Mouse (Mus musculus) forebrain, embryonic 16.5 days (tissue): ENCODE measurements around the gene Ccin. TPM values are rescaled to one million over a fixed set of nuclear protein-coding genes. Genes with fewer than 3 reads are reported as not detected.

Experiments used
- ATAC-seq: fragments of 200-750 bp; cut with Nextera tagmentation; 2 replicates; pipeline ENCODE4 v1.8.0; 2017; ENCODE audit warnings: mild to moderate bottlenecking, moderate library complexity
- H3K27ac ChIP-seq: fragments of 300-500 bp; sonication (generic); 2 replicates; pipeline ENCODE4 v1.5.1; 2014; ENCODE audit warnings: low read length, control low read depth
- H3K27me3 ChIP-seq: fragments of 300-500 bp; sonication (generic); replicated peaks from 2 replicates; pipeline ENCODE4 v1.6.1; 2014; ENCODE audit warnings: low read length; ENCODE audit not compliant: control insufficient read depth, insufficient read depth
- H3K36me3 ChIP-seq: fragments of 300-500 bp; sonication (generic); 2 replicates; pipeline ENCODE4 v1.6.1; 2014; ENCODE audit not compliant: control insufficient read depth, insufficient read depth
- H3K4me1 ChIP-seq: fragments of 300-500 bp; sonication (generic); replicated peaks from 2 replicates; pipeline ENCODE4 v1.6.1; 2014; ENCODE audit warnings: low read length; ENCODE audit not compliant: control insufficient read depth, insufficient read depth
- H3K4me2 ChIP-seq: fragments of 300-500 bp; sonication (generic); 2 replicates; pipeline ENCODE4 v1.6.1; 2014; ENCODE audit warnings: mild to moderate bottlenecking, low read length, control low read depth
- H3K4me3 ChIP-seq: fragments of 300-500 bp; sonication (generic); replicated peaks from 2 replicates; pipeline ENCODE4 v1.5.1; 2014; ENCODE audit warnings: mild to moderate bottlenecking, low read length, control low read depth
- H3K9ac ChIP-seq: fragments of 300-500 bp; sonication (generic); replicated peaks from 2 replicates; pipeline ENCODE4 v1.6.1; 2014; ENCODE audit warnings: low read depth, low read length, control low read depth
- H3K9me3 ChIP-seq: fragments of 300-500 bp; sonication (generic); 2 replicates; pipeline ENCODE4 v1.6.1; 2016; ENCODE audit warnings: low read length; ENCODE audit not compliant: control insufficient read depth
- WGBS: fragments of 180-500 bp; shearing (Covaris S2); extraction: QIAGEN DNeasy Blood & Tissue Kit; methylation state at CpG from one replicate; pipeline ENCODE4 v1.1.7; 2014; 5-methylcytosine and 5-hydroxymethylcytosine counted together
- polyA plus RNA-seq: library from polyadenylated mRNA; unstranded; fragments of >200 nt; fragmentation: Nextera tagmentation; extraction: Ambion mirVana; gene quantifications from 2 replicates; pipeline ENCODE4 v1.2.1, GENCODE M21; 2015

Ccin gene
- polyA plus RNA-seq, 1 experiment from 2014 or later = not detected

GRCm38 (mm10) chr4:43960207-43960606 lies 23.1 kb upstream of the Ccin start:
- no peak for ATAC-seq
- Histone ChIP-seq H3K27me3 (no peaks in the 10 kb centered on the region), H3K4me3 (no peak overlapping the region), H3K4me2 (no peak overlapping the region), H3K36me3 (no peaks in the 10 kb centered on the region), H3K27ac (no peak overlapping the region), H3K9ac (no peak overlapping the region), H3K9me3 (no peaks in the 10 kb centered on the region), H3K4me1 (peaks cover 11% of the 10 kb centered on the region)
- WGBS = 84% methylated on average over 6 of the region's 6 CpGs

DNA sequence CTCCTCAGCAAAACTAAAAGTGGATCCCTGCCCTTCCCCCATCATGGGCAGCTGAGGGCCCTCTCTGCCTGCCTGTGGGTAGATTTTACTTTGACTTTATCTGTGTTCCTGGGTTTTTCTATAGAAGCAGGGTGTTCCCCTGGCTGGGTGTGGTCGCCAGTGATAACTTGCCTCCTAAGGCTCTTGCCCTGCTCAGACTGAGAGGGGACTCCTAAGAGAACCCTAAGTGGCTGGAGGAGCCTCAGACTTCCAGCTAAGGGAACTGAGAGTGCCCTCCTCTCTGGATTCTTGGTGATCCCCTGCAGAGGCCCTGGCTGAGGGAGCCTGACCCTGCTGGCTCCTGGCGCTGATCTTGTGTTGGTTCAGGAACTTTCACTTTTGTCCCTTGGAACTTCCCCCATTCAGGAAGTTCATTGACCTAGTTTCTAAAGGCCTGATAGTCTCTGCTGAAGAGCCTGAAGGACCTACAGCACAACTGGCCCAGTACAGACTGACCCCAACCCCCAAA lies 18.9 kb upstream of the Ccin start:
- Histone ChIP-seq H3K27ac (no peak overlapping the region), H3K4me2 (no peak overlapping the region), H3K27me3 (no peaks in the 10 kb centered on the region), H3K4me1 (peaks cover 7% of the 10 kb centered on the region), H3K36me3 (no peaks in the 10 kb centered on the region), H3K9me3 (no peaks in the 10 kb centered on the region), H3K9ac (no peak overlapping the region), H3K4me3 (no peak overlapping the region)
- ATAC-seq = no peak
- 40% methylated on average over 2 of the region's 2 CpGs for WGBS

- 67% methylated on average over 4 of the region's 4 CpGs for WGBS
- Histone ChIP-seq H3K27me3 (no peaks in the 10 kb centered on the region), H3K36me3 (no peaks in the 10 kb centered on the region), H3K9ac (no peak overlapping the region), H3K9me3 (no peaks in the 10 kb centered on the region), H3K4me3 (no peak overlapping the region), H3K27ac (no peak overlapping the region), H3K4me2 (no peak overlapping the region), H3K4me1 (peaks cover 9% of the 10 kb centered on the region)
- ATAC-seq = no peak
These were observed 18.2 kb upstream of the Ccin start for GRCm38 (mm10) chr4:43964951-43965684.

DNA sequence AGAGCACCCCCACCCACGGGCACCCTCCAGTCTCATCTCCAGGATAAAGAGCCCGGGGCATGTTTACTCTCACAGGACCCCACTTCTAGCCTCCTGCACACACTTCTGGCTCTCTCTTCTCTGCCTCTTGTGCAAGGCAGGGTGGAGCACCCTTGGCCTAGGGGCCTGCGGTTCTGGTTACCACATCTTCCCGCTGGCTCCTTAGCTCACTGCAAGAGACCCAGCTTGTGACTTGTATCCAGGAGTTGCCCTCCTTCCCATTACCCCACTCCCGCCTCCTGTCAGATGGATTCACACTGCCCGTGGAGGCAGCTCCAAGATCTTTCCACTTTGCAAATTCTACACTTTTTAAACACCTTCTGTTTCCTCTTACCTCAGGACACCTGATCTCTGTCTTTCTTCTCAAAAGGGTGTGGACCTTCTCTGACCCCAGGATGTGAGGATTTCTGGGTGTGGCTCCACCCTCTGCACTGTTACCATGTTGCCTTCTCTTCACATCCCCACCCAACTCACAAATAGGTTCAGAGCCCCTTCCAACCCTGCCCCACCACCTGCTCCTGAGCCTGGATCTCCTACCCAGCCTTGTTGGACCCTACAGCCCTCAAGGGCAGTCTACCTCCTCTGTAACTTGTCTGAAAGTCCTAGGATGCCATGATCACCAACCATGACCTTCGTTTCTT lies 17.3 kb upstream of the Ccin start:
- no peak overlapping the region for H3K4me2 ChIP-seq
- H3K4me3 ChIP-seq = no peak overlapping the region
- H3K4me1 ChIP-seq = peaks cover 9% of the 10 kb centered on the region
- H3K9ac ChIP-seq = no peak overlapping the region
- no peaks in the 10 kb centered on the region for H3K27me3 ChIP-seq
- H3K36me3 ChIP-seq = no peaks in the 10 kb centered on the region
- 80% methylated on average over 7 of the region's 7 CpGs for WGBS
- no peak for ATAC-seq
- no peak overlapping the region for H3K27ac ChIP-seq
- no peaks in the 10 kb centered on the region for H3K9me3 ChIP-seq

GRCm38 (mm10) chr4:43968650-43969049 lies 14.6 kb upstream of the Ccin start:
- no peak for ATAC-seq
- Histone ChIP-seq H3K4me3 (no peak overlapping the region), H3K9ac (no peak overlapping the region), H3K36me3 (no peaks in the 10 kb centered on the region), H3K4me1 (peaks cover 13% of the 10 kb centered on the region), H3K4me2 (no peak overlapping the region), H3K9me3 (no peaks in the 10 kb centered on the region), H3K27ac (no peak overlapping the region), H3K27me3 (no peaks in the 10 kb centered on the region)
- 55% methylated on average over 13 of the region's 13 CpGs for WGBS

DNA sequence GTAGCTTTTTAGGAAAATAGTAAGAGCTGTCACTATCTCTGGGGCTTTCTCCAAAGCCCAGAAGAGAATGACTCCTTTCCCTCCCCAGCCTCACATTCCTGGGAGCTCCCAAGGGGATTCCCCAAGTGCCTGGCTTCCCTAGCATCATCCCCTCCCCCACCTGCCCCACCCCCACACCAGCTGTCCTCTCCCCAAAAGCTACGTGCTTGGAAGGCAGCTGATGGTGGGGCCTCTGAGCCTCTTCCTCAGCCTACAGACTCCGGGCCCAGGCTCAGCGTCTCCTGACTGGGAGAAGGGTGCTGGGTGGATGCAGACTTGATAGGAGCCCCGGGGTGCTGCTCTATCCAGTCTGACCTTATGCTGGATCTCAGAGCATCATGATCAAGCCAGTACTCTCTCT lies 13.9 kb upstream of the Ccin start:
- WGBS = 11% methylated on average over 4 of the region's 4 CpGs
- Histone ChIP-seq H3K4me3 (no peak overlapping the region), H3K9ac (no peak overlapping the region; the same call in 1 of the 2 replicates), H3K4me2 (no peak overlapping the region), H3K36me3 (no peaks in the 10 kb centered on the region), H3K9me3 (no peaks in the 10 kb centered on the region), H3K27me3 (no peaks in the 10 kb centered on the region), H3K27ac (no peak overlapping the region), H3K4me1 (peaks cover 13% of the 10 kb centered on the region)
- peak; percentile 57; the same call in 1 of the 2 replicates for ATAC-seq

- H3K9ac ChIP-seq = no peak overlapping the region
- H3K4me2 ChIP-seq = no peak overlapping the region
- no peak for ATAC-seq
- no peaks in the 10 kb centered on the region for H3K27me3 ChIP-seq
- no peaks in the 10 kb centered on the region for H3K36me3 ChIP-seq
- no peak overlapping the region for H3K27ac ChIP-seq
- H3K4me3 ChIP-seq = no peak overlapping the region
- peaks cover 13% of the 10 kb centered on the region for H3K4me1 ChIP-seq
- H3K9me3 ChIP-seq = no peaks in the 10 kb centered on the region
- WGBS = 83% methylated on average over 20 of the region's 20 CpGs
These were observed 12.6 kb upstream of the Ccin start for GRCm38 (mm10) chr4:43970393-43971330.

- WGBS = 73% methylated on average over 9 of the region's 9 CpGs
- H3K4me1 ChIP-seq = peaks cover 13% of the 10 kb centered on the region
- no peak for ATAC-seq
- no peak overlapping the region for H3K4me2 ChIP-seq
- H3K9me3 ChIP-seq = no peaks in the 10 kb centered on the region
- H3K36me3 ChIP-seq = no peaks in the 10 kb centered on the region
- H3K4me3 ChIP-seq = no peak overlapping the region
- no peak overlapping the region for H3K9ac ChIP-seq
- H3K27ac ChIP-seq = no peak overlapping the region
- no peaks in the 10 kb centered on the region for H3K27me3 ChIP-seq
These were observed 11.6 kb upstream of the Ccin start for GRCm38 (mm10) chr4:43971541-43972136.
